Mouse (Mus musculus): ENCODE results near the gene Kbtbd2. TPM values are rescaled to one million over a fixed set of nuclear protein-coding genes. Genes with fewer than 3 reads are reported as not detected.

The Kbtbd2 gene
- polyA plus RNA-seq, 1 experiment: 47.3 TPM

DNA sequence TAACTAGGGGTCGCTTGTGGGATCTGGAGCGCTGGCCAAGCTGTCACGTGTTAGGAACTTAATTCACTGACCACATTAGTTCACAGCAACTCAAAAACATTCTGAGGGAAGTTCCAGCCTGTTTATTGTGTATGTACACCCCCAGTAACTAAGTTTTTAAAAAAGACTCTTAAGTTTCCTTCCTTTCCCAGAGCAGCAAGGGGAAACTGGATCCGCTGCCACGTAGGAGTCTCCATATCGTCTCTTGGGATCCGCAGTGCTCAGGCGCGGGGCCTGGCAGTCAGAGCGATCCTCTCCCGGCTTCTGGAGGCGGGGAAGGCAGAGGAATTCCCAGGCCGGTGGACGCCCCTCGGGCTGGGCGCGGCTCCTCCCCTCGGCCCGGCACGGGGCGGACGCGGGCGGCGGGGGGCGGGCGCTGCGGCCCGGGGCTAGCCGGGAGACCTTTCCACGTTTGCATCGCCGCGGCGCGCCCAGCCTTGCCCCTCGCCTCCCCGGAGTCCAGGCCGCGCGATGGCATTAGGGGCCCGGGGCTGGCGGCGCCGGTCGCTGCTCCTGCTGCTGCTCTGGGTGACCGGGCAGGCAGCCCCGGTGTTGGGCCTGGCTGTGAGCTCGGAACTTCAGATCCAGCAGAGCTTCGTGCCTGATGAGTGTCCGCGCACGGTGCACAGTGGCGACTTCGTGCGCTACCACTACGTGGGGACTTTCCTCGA is 34.2 kb upstream of the Kbtbd2 start, which contains the start of gene Fkbp9:
Gene Fkbp9 (plus strand): TSS at position 363 of the 710 bp plus-strand sequence.
- Histone ChIP-seq H3K4me3 (ENCODE audit: insufficient read depth, low read length) (peak within 1 kb of the TSS; percentile 90), H3K4me1 (ENCODE audit: control insufficient read depth, insufficient read depth, low read length) (peaks cover 9% of the 10 kb centered on the region), H3K27ac (ENCODE audit: insufficient read depth, low read length) (peak within 1 kb of the TSS; percentile 76)
- TF ChIP-seq POLR2A (IDR thresholded peaks at IDR 0.05; ENCODE audit: low read depth, low read length) (peak; percentile 92), CTCF (IDR thresholded peaks at IDR 0.05; ENCODE audit: borderline replicate concordance, insufficient read depth, low read length) (no peak)

DNA sequence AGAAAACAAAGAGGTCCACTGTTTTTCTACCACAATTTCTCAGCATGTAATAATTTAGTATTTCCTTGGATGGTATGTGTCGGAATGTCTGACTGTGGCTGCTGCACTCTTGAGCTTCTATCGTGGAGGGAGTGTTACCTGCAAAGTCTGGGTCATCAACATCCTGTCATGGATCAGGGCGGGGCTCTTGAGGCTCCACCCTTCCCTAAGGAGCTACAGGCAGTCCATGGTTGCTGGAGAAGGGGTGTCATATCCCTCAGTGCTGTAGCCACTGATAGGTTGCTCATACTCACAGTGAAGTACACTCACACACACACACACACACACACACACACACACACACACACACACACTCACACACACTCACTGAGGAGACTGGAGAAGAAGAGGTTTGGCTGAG is 28.0 kb upstream of the Kbtbd2 start:
- TF ChIP-seq CTCF (IDR thresholded peaks at IDR 0.05; ENCODE audit: borderline replicate concordance, insufficient read depth, low read length) (no peak), POLR2A (IDR thresholded peaks at IDR 0.05; ENCODE audit: low read depth, low read length) (no peak)
- Histone ChIP-seq H3K4me1 (ENCODE audit: control insufficient read depth, insufficient read depth, low read length) (no peaks in the 10 kb centered on the region), H3K4me3 (ENCODE audit: insufficient read depth, low read length) (no peak overlapping the region), H3K27ac (ENCODE audit: insufficient read depth, low read length) (no peak overlapping the region)

DNA sequence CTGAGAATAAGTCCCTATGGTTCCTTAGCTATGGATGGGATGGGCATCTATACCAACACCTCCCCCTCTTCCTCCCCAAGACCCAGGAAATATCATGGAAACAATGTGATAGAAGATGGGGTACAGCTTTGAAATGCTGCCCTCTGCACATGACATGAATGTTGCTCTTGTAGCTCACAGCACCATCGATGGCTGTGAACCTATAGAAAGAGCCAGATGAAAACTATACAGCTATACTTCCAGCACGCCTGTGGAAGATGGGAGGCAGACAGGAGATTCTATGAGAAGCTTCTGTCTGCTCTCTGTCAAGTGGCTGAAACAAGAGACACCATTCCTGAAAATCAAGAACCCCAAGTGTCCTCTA is 21.5 kb upstream of the Kbtbd2 start:
- TF ChIP-seq POLR2A (IDR thresholded peaks at IDR 0.05; ENCODE audit: low read depth, low read length): no peak
- TF ChIP-seq CTCF (IDR thresholded peaks at IDR 0.05; ENCODE audit: borderline replicate concordance, insufficient read depth, low read length): no peak

DNA sequence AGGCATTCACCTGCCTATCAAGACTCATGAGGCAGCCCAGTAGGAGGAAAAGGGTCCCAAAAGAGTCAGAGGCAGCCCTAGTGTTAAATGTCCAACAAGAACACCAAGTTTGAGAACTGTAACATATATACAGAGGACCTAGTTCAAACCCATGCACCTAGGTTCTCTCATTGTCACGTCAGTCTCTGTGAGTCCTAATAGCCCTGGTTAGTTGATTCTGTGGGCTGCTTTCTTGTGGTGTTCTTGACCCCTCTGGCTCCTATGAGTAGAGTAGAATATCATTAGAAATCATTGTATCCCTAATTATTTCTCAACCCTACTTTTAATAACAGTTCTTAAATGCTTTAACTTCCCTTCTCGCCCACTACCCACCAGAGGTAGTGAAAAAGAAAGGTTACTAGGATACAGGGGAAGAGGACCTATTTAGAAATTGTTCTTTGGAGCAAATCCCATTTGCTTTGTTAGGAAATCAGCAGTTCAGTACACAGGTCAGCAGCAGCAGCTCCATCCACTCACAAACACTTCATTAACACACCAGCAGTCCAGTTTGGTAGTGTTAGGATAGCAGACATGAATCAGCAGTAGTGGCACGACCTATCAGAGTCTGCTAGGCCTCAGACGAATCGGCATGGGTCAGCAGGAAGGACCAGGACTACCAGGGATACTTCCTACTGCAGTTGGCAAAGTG is 21.0 kb upstream of the Kbtbd2 start:
- TF ChIP-seq CTCF (IDR thresholded peaks at IDR 0.05; ENCODE audit: borderline replicate concordance, insufficient read depth, low read length) (no peak), POLR2A (IDR thresholded peaks at IDR 0.05; ENCODE audit: low read depth, low read length) (no peak)
- H3K27ac ChIP-seq (ENCODE audit: insufficient read depth, low read length): no peak overlapping the region

More for the DNA sequence above, 21.5 kb upstream of the Kbtbd2 start:
- no peak overlapping the region for H3K27ac ChIP-seq (ENCODE audit: insufficient read depth, low read length)
- no peaks in the 10 kb centered on the region for H3K4me1 ChIP-seq (ENCODE audit: control insufficient read depth, insufficient read depth, low read length)
- no peak overlapping the region for H3K4me3 ChIP-seq (ENCODE audit: insufficient read depth, low read length)

DNA sequence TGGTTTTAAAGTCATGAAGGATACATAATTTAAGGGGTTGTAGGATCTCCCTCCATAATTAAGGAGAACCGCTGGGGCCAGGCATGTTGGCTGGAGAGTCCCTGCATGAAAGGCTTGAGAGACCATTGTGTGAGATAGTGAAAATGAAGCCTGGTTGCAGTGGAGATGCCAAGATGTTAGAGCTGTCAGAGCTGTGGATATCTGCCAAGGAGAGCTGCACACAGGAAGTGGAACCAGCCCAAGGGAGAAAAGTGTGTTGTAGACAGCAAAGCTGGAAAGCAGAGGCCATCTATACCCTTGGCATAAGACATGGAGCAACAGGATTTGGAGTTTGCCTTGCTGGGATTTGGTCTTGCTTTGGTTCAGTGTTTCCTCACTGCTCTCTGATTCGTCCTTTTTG is 15.7 kb upstream of the Kbtbd2 start:
- Histone ChIP-seq H3K4me1 (ENCODE audit: control insufficient read depth, insufficient read depth, low read length) (no peaks in the 10 kb centered on the region), H3K27ac (ENCODE audit: insufficient read depth, low read length) (no peak overlapping the region), H3K4me3 (ENCODE audit: insufficient read depth, low read length) (no peak overlapping the region)
- TF ChIP-seq CTCF (IDR thresholded peaks at IDR 0.05; ENCODE audit: borderline replicate concordance, insufficient read depth, low read length): no peak
- TF ChIP-seq POLR2A (IDR thresholded peaks at IDR 0.05; ENCODE audit: low read depth, low read length): no peak

More for the DNA sequence above, 21.0 kb upstream of the Kbtbd2 start:
- Histone ChIP-seq H3K4me1 (ENCODE audit: control insufficient read depth, insufficient read depth, low read length) (no peaks in the 10 kb centered on the region), H3K4me3 (ENCODE audit: insufficient read depth, low read length) (no peak overlapping the region)

DNA sequence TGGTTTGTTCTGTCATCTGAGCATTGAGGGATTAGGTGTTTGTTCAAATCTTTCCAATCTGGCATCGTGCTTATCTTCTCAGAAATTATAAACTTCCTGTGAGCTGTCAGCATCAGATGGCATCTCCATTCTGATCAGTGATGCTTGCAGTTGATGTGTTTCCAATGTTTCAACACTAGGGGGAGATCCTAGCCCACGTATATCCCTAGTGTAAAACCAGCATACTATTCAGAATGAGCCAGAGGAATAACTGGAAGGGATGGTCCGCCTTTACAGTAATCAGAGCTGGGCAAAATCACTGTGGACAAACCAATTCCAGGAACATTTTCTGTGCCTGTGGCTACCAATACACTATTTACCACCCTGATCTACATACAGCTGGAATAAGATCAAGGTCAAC is 11.0 kb upstream of the Kbtbd2 start:
- TF ChIP-seq CTCF (IDR thresholded peaks at IDR 0.05; ENCODE audit: borderline replicate concordance, insufficient read depth, low read length): no peak
- no peak for TF ChIP-seq POLR2A (IDR thresholded peaks at IDR 0.05; ENCODE audit: low read depth, low read length)
- H3K4me3 ChIP-seq (ENCODE audit: insufficient read depth, low read length): no peak overlapping the region
- no peaks in the 10 kb centered on the region for H3K4me1 ChIP-seq (ENCODE audit: control insufficient read depth, insufficient read depth, low read length)
- no peak overlapping the region for H3K27ac ChIP-seq (ENCODE audit: insufficient read depth, low read length)

DNA sequence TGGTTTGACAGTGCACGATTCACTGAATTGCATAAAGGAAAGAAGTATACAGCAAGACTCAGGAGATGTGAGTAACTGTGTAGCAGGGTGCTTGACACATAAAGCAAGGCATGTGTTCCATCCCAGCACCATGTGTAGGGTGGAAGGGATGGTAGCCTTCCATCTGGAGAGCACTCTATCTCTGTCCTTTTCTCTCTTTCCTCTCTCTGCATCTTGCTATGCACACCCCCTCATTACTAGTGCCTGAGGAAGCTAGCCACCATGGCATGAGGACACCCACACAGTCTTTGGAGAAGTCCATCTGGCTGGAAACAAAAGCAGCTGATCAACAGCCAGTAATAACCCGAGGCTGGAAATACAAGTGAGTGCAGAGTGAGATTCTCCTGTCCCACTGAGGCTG is 8.6 kb upstream of the Kbtbd2 start:
- TF ChIP-seq POLR2A (IDR thresholded peaks at IDR 0.05; ENCODE audit: low read depth, low read length) (no peak), CTCF (IDR thresholded peaks at IDR 0.05; ENCODE audit: borderline replicate concordance, insufficient read depth, low read length) (no peak)
- Histone ChIP-seq H3K4me3 (ENCODE audit: insufficient read depth, low read length) (no peak overlapping the region), H3K27ac (ENCODE audit: insufficient read depth, low read length) (no peak overlapping the region), H3K4me1 (ENCODE audit: control insufficient read depth, insufficient read depth, low read length) (no peaks in the 10 kb centered on the region)

DNA sequence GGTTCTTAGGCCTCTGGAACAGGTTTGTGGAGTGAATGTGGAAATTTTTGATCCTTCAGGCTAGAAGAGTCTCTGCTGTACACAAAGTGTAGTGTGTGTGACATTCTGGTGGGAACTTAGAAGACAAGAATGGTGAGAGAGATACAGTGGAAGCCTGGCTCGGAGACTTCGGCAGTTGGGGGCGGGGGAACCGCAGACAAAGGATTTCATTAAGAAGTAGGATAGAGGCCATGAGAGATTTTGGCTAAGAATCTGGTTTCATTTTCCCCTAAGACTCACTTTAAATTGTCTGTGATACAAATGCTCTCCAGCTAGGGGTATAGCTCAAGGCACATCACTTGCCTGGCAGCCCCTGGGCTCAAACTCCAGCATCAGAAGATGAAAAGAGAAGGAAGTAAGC is 7.4 kb upstream of the Kbtbd2 start:
- H3K27ac ChIP-seq (ENCODE audit: insufficient read depth, low read length): no peak overlapping the region
- TF ChIP-seq POLR2A (IDR thresholded peaks at IDR 0.05; ENCODE audit: low read depth, low read length) (no peak), CTCF (IDR thresholded peaks at IDR 0.05; ENCODE audit: borderline replicate concordance, insufficient read depth, low read length) (no peak)
- no peaks in the 10 kb centered on the region for H3K4me1 ChIP-seq (ENCODE audit: control insufficient read depth, insufficient read depth, low read length)

DNA sequence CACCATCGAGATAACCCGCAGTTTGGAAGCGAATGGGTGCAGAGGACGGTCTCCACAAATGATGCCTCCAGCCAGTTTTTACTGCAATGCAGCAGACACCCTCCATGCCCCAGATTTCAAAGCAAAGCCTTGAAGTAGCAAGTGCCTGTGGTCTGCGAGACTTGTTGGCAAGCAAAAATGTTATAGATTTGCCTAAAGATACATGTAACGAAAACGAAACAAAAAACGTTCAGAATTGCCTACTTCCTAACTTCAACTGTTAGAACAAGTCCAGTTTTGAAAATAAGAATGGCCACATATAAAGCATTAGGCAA is 496 bp upstream of the Kbtbd2 start:
- H3K27ac ChIP-seq (ENCODE audit: insufficient read depth, low read length): peak overlapping the region; percentile 96
- peaks cover 3% of the 10 kb centered on the region for H3K4me1 ChIP-seq (ENCODE audit: control insufficient read depth, insufficient read depth, low read length)
- peak overlapping the region; percentile 100 for H3K4me3 ChIP-seq (ENCODE audit: insufficient read depth, low read length)
- TF ChIP-seq POLR2A (IDR thresholded peaks at IDR 0.05; ENCODE audit: low read depth, low read length): no peak
- no peak for TF ChIP-seq CTCF (IDR thresholded peaks at IDR 0.05; ENCODE audit: borderline replicate concordance, insufficient read depth, low read length)

More for the DNA sequence above, 7.4 kb upstream of the Kbtbd2 start:
- no peak overlapping the region for H3K4me3 ChIP-seq (ENCODE audit: insufficient read depth, low read length)

DNA sequence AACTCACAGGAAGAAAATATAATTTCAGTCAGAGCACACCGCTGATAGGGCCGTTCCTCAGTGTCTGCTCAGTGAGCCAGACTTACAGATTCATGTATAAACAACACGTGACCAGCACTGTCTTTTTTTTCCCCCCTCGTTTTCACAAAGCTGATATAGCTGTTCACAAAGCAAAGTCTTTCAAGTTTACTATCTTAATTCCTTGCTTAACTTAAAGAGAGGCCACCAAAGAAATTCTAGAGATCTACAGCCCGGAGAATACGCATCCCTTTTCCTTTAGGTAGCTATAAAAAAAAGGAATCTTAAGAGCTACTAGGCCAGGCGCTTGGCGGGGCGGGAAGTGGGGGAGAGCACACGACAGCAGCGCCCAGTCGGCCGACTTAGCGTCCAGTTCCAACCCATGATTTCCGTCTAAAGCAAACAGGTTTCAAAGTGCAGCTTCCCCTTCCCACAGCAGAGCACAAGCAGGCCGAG is 908 bp downstream of the Kbtbd2 start:
- H3K4me1 ChIP-seq (ENCODE audit: control insufficient read depth, insufficient read depth, low read length): peaks cover 3% of the 10 kb centered on the region
- peak overlapping the region; percentile 100 for H3K4me3 ChIP-seq (ENCODE audit: insufficient read depth, low read length)
- H3K27ac ChIP-seq (ENCODE audit: insufficient read depth, low read length): peak overlapping the region; percentile 96
- no peak for TF ChIP-seq POLR2A (IDR thresholded peaks at IDR 0.05; ENCODE audit: low read depth, low read length)
- TF ChIP-seq CTCF (IDR thresholded peaks at IDR 0.05; ENCODE audit: borderline replicate concordance, insufficient read depth, low read length): no peak
